Mouse (Mus musculus) heart, embryonic 10.5 days (tissue): Measurements from ENCODE around the gene Gucy1b1. TPM values are rescaled to one million over a fixed set of nuclear protein-coding genes. Genes with fewer than 3 reads are reported as not detected.

Experiments used
- DNase-seq: peaks from one replicate; pipeline ENCODE4 v3.0.0-alpha.2; 2017; ENCODE audit warnings: low spot score
- H3K27ac ChIP-seq: fragments of 300-500 bp; sonication (generic); 2 replicates; pipeline ENCODE4 v1.5.1; 2016; ENCODE audit warnings: mild to moderate bottlenecking
- H3K27me3 ChIP-seq: fragments of 300-500 bp; sonication (generic); 2 replicates; pipeline ENCODE4 v1.6.1; 2016; ENCODE audit warnings: mild to moderate bottlenecking; ENCODE audit not compliant: poor library complexity, insufficient read depth, severe bottlenecking
- H3K36me3 ChIP-seq: fragments of 300-500 bp; sonication (generic); 2 replicates; pipeline ENCODE4 v1.6.1; 2016; ENCODE audit warnings: mild to moderate bottlenecking, moderate library complexity
- H3K4me1 ChIP-seq: fragments of 300-500 bp; sonication (generic); 2 replicates; pipeline ENCODE4 v1.6.1; 2016; ENCODE audit warnings: mild to moderate bottlenecking
- H3K4me3 ChIP-seq: fragments of 300-500 bp; sonication (generic); 2 replicates; pipeline ENCODE4 v1.5.1; 2016; ENCODE audit warnings: mild to moderate bottlenecking, moderate library complexity
- H3K9me3 ChIP-seq: fragments of 300-500 bp; sonication (generic); 2 replicates; pipeline ENCODE4 v1.6.1; 2016; ENCODE audit warnings: mild to moderate bottlenecking, moderate library complexity
- WGBS: fragments of 180-500 bp; shearing (Covaris S2); methylation state at CpG from one replicate; pipeline ENCODE4 v1.1.7; 2016; 5-methylcytosine and 5-hydroxymethylcytosine counted together
- polyA plus RNA-seq: library from polyadenylated mRNA; unstranded; fragments of >200 nt; fragmentation: Nextera tagmentation; extraction: Ambion mirVana; gene quantifications from 2 replicates; pipeline ENCODE4 v1.2.1, GENCODE M21; 2016

Gene Gucy1b1
- 32.6 and 42.7 TPM in 2 replicates for polyA plus RNA-seq

DNA sequence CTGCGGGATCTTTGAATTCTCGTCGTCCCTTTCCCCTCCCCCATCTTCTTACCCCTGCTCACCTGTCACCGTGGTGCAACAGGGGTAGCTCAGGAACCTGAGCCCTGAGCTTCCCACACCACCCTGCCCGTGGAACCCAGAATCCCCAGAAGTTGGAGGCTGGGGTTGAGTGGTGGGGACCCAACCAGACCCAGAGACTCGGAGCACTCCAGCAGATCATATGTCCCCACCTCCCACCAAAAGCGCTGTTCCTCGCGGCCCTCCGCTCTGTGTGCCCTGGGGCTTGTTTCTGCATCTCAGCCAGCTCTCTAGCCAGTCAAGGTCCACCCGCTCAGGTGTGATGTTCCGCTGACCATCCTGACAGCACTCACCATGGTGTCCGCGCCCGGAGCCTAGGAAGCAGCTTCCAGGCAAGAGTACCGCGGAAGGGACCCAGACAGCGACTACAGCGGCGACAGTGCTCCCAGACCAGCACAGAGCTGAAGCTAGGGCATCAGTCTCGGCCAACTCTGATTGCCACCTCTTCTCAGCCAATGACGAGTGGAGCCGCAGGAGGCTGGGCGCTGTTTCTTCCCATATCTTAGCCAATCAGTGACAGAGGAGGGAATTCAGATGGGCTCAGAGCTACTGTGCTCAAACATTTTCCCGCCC is at the start of gene Gucy1b1:
Gene Gucy1b1 (minus strand): TSS at position 489 of the 651 bp plus-strand sequence.
- H3K27ac ChIP-seq, result peak within 1 kb of the TSS; percentile 81

DNA sequence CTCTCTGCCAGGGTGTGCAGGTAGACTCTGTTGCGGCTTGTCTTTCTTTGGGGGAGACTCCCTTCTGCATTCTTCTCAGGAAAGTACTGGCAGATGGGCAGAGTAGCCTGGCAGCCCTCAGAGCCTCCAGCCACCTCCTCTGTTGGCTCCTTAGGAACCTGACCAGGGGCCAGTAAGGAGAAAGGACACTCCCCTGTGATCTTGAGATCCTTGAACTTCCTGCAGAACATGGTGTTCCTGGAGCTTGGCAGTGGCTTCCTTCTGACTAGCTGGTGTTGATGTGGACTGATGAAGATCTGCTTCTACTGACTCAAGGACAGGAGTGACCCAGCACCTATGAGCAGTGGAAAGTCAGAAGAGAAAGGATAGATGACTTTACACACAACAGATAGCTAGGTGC is 44.4 kb upstream of the Gucy1b1 start:
- Histone ChIP-seq H3K9me3 (no peaks in the 10 kb centered on the region), H3K27ac (no peak overlapping the region), H3K36me3 (peaks cover 8% of the 10 kb centered on the region; the same call in 1 of the 2 replicates), H3K27me3 (no peaks in the 10 kb centered on the region), H3K4me1 (no peaks in the 10 kb centered on the region), H3K4me3 (no peak overlapping the region)
- DNase-seq, result no peak
- WGBS, result 88% methylated on average over 1 of the region's 1 CpGs

More for the DNA sequence above, at the start of gene Gucy1b1:
- DNase-seq, result peak; percentile 94
- no peaks in the 10 kb centered on the region for H3K27me3 ChIP-seq
- H3K4me3 ChIP-seq, result peak within 1 kb of the TSS; percentile 67
- 2% methylated on average over 25 of the region's 25 CpGs for WGBS
- peaks cover 13% of the 10 kb centered on the region for H3K4me1 ChIP-seq
- no peaks in the 10 kb centered on the region for H3K9me3 ChIP-seq
- no peaks in the 10 kb centered on the region for H3K36me3 ChIP-seq

DNA sequence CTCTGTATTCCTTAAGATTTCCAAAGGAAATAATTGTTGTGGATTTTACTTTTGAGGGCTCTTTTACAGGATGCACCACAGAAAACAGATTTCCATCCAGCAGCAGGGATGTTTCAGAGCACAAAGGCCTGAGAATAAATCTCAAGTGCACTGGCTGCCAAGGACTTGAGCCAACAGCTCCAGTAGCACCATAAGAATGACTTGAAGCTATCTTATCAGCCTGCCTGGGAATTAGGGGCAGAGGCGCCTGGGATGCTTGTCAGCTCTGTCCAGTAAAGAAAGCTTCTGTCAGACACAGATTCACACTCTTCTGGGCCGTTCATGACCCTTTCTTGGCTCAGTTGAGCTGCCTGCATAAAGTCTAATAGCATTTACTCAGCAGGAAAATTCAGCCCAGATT is 38.0 kb upstream of the Gucy1b1 start:
- peaks cover 16% of the 10 kb centered on the region for H3K4me1 ChIP-seq
- peak; percentile 78 for DNase-seq
- H3K9me3 ChIP-seq, result no peaks in the 10 kb centered on the region
- peak overlapping the region; percentile 77 for H3K27ac ChIP-seq
- no peaks in the 10 kb centered on the region for H3K27me3 ChIP-seq
- peak overlapping the region; percentile 18; the same call in 1 of the 2 replicates for H3K4me3 ChIP-seq
- 11% methylated on average over 2 of the region's 2 CpGs for WGBS
- H3K36me3 ChIP-seq, result peaks cover 19% of the 10 kb centered on the region

DNA sequence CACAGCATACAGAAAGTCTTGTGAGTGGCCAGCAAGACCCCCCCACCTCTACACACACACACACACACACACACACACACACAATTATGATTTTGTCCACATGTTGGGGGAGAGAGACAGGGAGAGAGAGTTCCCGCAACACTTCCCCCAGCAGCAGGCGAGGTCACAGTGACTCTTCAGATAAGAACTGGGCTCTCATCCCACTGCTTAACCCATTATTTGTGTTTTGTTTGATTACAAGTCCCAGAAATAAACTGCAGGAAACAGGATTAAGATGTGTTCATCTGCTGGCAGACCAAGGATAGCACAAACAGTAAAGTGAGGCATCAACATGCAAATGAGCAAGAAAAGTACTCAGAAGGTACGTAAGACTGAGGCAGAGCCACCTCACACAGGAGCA is 37.5 kb upstream of the Gucy1b1 start:
- Histone ChIP-seq H3K27ac (peak overlapping the region; percentile 77), H3K9me3 (no peaks in the 10 kb centered on the region), H3K36me3 (peaks cover 18% of the 10 kb centered on the region), H3K4me3 (peak overlapping the region; percentile 18; the same call in 1 of the 2 replicates), H3K4me1 (peaks cover 16% of the 10 kb centered on the region), H3K27me3 (no peaks in the 10 kb centered on the region)
- 18% methylated on average over 3 of the region's 3 CpGs for whole genome bisulfite sequencing
- DNase-seq, result no peak

DNA sequence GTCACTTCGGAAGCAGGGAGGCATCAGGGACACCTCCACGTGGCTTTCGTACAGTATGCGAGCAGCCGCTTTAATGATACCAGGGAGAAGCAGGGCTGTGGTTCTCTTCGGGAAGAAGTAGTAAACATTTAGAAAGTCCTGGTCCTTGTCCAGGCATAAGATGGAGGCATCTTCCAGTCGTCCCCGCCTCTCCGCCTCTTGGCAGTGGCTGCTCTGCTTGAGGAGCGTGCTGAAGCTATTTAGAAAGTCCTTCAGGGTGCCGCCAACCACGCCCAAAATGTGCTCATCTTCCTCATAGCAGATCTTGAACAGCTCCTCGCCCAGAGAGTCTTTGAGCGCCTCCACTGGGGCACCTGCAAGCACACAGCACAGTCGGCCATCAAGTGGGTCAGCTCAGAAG is 34.5 kb upstream of the Gucy1b1 start:
- WGBS, result 91% methylated on average over 15 of the region's 15 CpGs
- Histone ChIP-seq H3K4me1 (peaks cover 31% of the 10 kb centered on the region), H3K9me3 (no peaks in the 10 kb centered on the region), H3K36me3 (peaks cover 26% of the 10 kb centered on the region), H3K27ac (no peak overlapping the region), H3K4me3 (no peak overlapping the region), H3K27me3 (no peaks in the 10 kb centered on the region)
- DNase-seq, result no peak

DNA sequence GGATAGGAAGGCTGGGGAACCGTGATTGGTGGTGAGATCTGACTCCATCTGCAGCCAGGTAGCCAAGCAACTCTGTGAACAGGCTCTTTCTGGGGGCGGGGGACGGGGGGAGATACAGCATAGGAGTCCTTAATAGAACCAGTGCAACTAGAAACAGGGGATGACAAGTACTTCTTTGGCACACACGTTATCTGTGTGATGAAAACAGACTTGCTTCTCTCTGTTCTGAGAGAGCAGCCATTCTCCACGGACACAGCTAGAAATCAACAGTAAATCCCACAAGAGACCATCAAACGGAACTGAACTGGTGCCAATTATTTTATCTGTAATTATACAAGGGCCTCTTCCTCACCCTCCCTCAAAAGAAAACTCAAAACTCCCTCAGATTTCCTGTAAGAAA is 29.7 kb upstream of the Gucy1b1 start:
- Histone ChIP-seq H3K27me3 (no peaks in the 10 kb centered on the region), H3K36me3 (peaks cover 32% of the 10 kb centered on the region), H3K4me1 (peaks cover 21% of the 10 kb centered on the region; the same call in 1 of the 2 replicates), H3K27ac (no peak overlapping the region), H3K9me3 (no peaks in the 10 kb centered on the region), H3K4me3 (no peak overlapping the region)
- WGBS, result 35% methylated on average over 6 of the region's 6 CpGs
- no peak for DNase-seq

DNA sequence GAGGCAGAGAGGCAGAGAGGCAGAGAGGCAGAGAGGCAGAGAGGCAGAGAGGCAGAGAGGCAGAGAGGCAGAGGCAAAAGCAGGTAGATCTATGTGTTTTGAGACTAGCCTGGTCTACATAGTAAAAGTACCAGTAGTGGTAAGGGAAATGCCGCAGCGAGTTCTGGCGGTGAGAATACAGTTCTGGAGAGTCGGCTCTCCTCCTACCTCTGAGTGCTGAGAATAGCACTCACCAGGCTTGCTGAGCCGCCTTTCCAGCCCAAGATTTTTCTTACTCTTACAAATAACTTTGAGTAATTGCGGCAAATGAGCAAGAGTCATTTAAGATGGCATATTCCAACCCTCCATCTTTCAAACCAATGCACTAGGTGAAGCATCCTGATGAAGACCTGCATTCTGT is 24.6 kb upstream of the Gucy1b1 start:
- peaks cover 30% of the 10 kb centered on the region for H3K36me3 ChIP-seq
- WGBS, result 75% methylated on average over 6 of the region's 6 CpGs
- no peak overlapping the region for H3K4me3 ChIP-seq
- no peak for DNase-seq
- H3K27me3 ChIP-seq, result no peaks in the 10 kb centered on the region
- H3K27ac ChIP-seq, result no peak overlapping the region
- H3K9me3 ChIP-seq, result no peaks in the 10 kb centered on the region
- H3K4me1 ChIP-seq, result peaks cover 8% of the 10 kb centered on the region; the same call in 1 of the 2 replicates

DNA sequence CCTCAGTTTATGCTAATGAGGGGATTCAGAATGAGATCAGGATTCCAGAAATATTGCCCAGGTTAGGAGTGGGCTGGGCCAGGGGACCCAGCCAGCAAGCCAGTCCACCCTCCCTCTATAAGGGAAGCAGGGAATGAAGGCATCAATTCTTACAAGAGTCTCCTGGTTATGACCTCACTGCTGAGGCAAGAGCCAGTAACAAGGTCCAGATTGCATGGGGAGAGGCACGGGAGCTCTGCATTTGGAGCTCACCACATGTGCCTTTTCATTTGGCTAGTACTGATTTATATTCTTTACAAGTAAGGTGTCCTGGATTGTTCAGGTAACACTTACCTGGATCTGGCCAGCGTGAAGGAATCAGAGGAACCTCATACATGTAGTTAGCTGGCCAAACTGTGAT is 22.3 kb upstream of the Gucy1b1 start:
- no peak for DNase-seq
- Histone ChIP-seq H3K4me3 (no peak overlapping the region), H3K27me3 (no peaks in the 10 kb centered on the region), H3K4me1 (no peaks in the 10 kb centered on the region), H3K9me3 (no peaks in the 10 kb centered on the region), H3K27ac (no peak overlapping the region), H3K36me3 (peaks cover 29% of the 10 kb centered on the region)
- WGBS, result 83% methylated on average over 2 of the region's 2 CpGs

DNA sequence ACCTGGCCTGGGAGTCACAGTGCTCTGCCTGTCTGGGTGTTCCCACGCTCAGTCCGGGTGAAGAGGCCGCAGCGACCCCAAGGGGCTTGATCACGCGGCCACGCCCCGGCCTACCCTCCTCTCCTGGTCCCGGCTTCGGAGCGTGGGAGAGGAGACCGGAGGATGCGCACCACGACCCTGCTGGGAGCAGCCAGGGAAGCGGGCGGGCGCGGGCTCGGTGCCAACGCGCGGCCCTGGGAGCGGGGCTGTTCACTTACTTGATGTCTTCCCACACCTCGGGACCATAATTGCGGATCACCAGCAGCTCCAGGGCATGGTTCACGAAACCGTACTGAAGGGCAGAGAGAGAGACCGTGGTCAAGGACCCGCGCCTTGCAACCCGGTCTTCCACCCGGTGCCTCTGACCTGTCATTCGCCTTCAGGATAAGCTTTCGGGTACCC is 728 bp downstream of the Gucy1b1 start:
- Histone ChIP-seq H3K4me1 (peaks cover 17% of the 10 kb centered on the region), H3K27ac (peak overlapping the region; percentile 81), H3K27me3 (no peaks in the 10 kb centered on the region), H3K9me3 (no peaks in the 10 kb centered on the region), H3K36me3 (no peaks in the 10 kb centered on the region), H3K4me3 (peak overlapping the region; percentile 67)
- under 1% methylated on average over 34 of the region's 34 CpGs for WGBS
- peak; percentile 79 for DNase-seq

DNA sequence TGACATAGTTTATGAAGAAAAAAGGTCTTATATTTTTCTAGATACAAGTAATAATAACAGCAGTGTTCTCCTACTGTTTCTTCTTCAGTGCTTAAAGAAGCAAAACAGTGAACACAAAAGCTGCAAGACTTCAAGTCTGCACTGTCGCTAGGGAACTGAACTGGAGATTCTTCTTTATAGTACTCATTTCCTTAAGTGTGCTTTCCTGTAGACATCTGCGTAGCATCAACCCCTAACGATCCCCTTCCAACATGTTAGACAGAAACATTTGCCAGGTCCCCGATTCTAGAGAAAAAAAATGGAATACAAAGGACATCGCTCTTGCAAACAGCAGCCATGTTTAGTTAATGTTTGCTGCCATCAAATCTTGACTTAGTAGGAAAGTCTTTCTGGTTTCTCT is 6.7 kb downstream of the Gucy1b1 start:
- peaks cover 33% of the 10 kb centered on the region for H3K4me1 ChIP-seq
- H3K9me3 ChIP-seq, result no peaks in the 10 kb centered on the region
- no peaks in the 10 kb centered on the region for H3K27me3 ChIP-seq
- 55% methylated on average over 5 of the region's 5 CpGs for WGBS
- H3K27ac ChIP-seq, result no peak overlapping the region
- H3K4me3 ChIP-seq, result no peak overlapping the region
- H3K36me3 ChIP-seq, result no peaks in the 10 kb centered on the region
- DNase-seq, result no peak

DNA sequence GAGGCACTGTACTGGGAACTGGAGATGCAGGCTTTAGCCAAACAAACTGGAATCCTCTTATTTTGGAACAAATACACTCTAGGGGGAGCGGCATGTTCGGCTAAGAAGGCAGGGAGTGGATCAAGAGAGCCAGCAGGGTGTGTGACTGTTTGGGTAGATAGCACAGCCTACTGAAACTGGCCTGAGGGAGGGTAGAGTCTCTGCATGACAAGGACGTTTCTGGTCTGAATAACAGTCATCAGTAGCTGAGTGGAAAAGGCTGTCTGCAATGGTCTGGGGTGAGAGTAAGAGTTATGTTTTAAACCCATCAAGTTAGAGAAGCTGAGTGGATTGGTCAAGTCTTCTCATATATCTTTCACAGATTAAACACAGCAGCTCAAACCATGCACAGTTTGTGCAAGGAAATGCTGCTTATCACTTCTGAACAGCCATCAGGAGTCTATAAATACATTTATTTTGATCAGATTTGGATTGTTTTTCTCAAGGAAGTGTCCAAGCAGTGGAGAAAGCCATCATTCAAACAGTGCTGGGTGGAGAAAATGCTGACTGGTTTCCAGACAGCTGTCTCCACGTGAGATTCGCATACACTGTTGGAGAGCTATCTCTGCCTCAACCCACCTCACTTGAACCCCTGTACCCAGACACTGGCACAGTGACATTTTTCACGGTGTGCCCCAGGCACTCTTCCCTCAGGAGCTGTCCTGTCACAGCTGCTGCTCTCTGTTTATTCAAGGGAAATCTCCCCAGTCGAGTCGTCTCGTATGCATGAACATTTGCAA is 12.9 kb downstream of the Gucy1b1 start:
- Histone ChIP-seq H3K27me3 (no peaks in the 10 kb centered on the region), H3K9me3 (no peaks in the 10 kb centered on the region), H3K4me1 (peaks cover 47% of the 10 kb centered on the region), H3K4me3 (no peak overlapping the region), H3K27ac (peak overlapping the region; percentile 71), H3K36me3 (peaks cover 4% of the 10 kb centered on the region; the same call in 1 of the 2 replicates)
- DNase-seq, result no peak
- 27% methylated on average over 9 of the region's 9 CpGs for WGBS

DNA sequence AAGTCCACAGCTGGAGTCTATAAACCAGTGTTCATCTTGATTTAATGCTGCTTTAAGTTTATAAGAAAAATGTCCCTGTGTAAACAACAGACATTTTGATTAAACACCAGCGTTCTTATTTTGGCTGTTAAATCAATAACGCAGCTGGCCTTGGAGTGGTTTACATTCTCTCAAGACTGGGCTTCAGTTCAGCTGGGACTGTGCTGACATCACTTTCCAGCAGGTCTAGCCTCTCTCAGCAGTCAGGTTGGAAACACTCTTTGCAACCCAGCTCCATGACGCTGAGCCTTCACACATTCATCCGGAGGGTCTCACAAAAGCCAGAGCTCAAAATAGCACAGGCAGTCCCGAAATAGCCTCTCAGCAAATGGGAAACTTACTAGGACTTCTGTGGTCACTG is 17.3 kb downstream of the Gucy1b1 start:
- H3K27ac ChIP-seq, result peak overlapping the region; percentile 80
- H3K9me3 ChIP-seq, result no peaks in the 10 kb centered on the region
- 25% methylated on average over 5 of the region's 5 CpGs for WGBS

More for the DNA sequence above, 17.3 kb downstream of the Gucy1b1 start:
- peaks cover 4% of the 10 kb centered on the region; the same call in 1 of the 2 replicates for H3K36me3 ChIP-seq
- H3K27me3 ChIP-seq, result no peaks in the 10 kb centered on the region
- peaks cover 31% of the 10 kb centered on the region for H3K4me1 ChIP-seq
- no peak overlapping the region for H3K4me3 ChIP-seq
- peak; percentile 88 for DNase-seq
